Mouse (Mus musculus) right cerebral cortex, postnatal 4 days (tissue): ENCODE results near the gene Mchr1.
"Not testable (repeated sequence)": the region's sequence is repeated elsewhere in the genome, so short reads cannot be mapped to it uniquely, and the experiment has no call there.

Source experiments
- DNase-seq: peaks from one replicate; pipeline ENCODE4 v3.0.0-alpha.2; 2022

Mchr1 gene

GRCm38 (mm10) chr15:81235086-81235920 is at the start of gene Mchr1:
Gene Mchr1 (plus strand): TSS chr15:81235499.
- DNase-seq, result peak; percentile 60

- DNase-seq, result no peak
These were observed 46.2 kb upstream of the Mchr1 start for GRCm38 (mm10) chr15:81189061-81189460.

- peak; percentile 27 for DNase-seq
These were observed 45.2 kb upstream of the Mchr1 start for GRCm38 (mm10) chr15:81190011-81190629.

GRCm38 (mm10) chr15:81190630-81191178 is 44.6 kb upstream of the Mchr1 start, which contains the start of gene Mrtfa:
Gene Mrtfa (minus strand): TSS chr15:81190757.
- peak; percentile 99 for DNase-seq

GRCm38 (mm10) chr15:81191303-81191702 is 44.0 kb upstream of the Mchr1 start:
- DNase-seq, result no peak

GRCm38 (mm10) chr15:81192316-81192715 is 43.0 kb upstream of the Mchr1 start:
- DNase-seq, result no peak

GRCm38 (mm10) chr15:81192858-81193257 is 42.4 kb upstream of the Mchr1 start:
- no peak for DNase-seq

GRCm38 (mm10) chr15:81194791-81195190 is 40.5 kb upstream of the Mchr1 start:
- DNase-seq, result no peak

- no peak for DNase-seq
These were observed 39.9 kb upstream of the Mchr1 start for GRCm38 (mm10) chr15:81195447-81195846.

GRCm38 (mm10) chr15:81197197-81197596 is 38.1 kb upstream of the Mchr1 start:
- DNase-seq, result no peak

- DNase-seq, result no peak
These were observed 36.9 kb upstream of the Mchr1 start for GRCm38 (mm10) chr15:81198447-81198846.

GRCm38 (mm10) chr15:81199372-81199959 is 35.8 kb upstream of the Mchr1 start:
- DNase-seq, result peak; percentile 91

- DNase-seq, result no peak
These were observed 32.8 kb upstream of the Mchr1 start for GRCm38 (mm10) chr15:81202462-81202861.

- DNase-seq, result no peak
These were observed 24.8 kb upstream of the Mchr1 start for GRCm38 (mm10) chr15:81210496-81210895.

- DNase-seq, result no peak
These were observed 22.3 kb upstream of the Mchr1 start for GRCm38 (mm10) chr15:81212976-81213375.

GRCm38 (mm10) chr15:81216906-81217653 is 18.2 kb upstream of the Mchr1 start:
- DNase-seq, result no peak

GRCm38 (mm10) chr15:81219054-81219453 is 16.2 kb upstream of the Mchr1 start:
- no peak for DNase-seq

- not testable (repeated sequence) for DNase-seq
These were observed 15.2 kb upstream of the Mchr1 start for GRCm38 (mm10) chr15:81220051-81220450.

GRCm38 (mm10) chr15:81221446-81221845 is 13.9 kb upstream of the Mchr1 start:
- DNase-seq, result no peak

- no peak for DNase-seq
These were observed 10.3 kb upstream of the Mchr1 start for GRCm38 (mm10) chr15:81225016-81225415.

GRCm38 (mm10) chr15:81225732-81226131 is 9.6 kb upstream of the Mchr1 start:
- DNase-seq, result no peak

- no peak for DNase-seq
These were observed 8.5 kb upstream of the Mchr1 start for GRCm38 (mm10) chr15:81226796-81227195.

- no peak for DNase-seq
These were observed 8.0 kb upstream of the Mchr1 start for GRCm38 (mm10) chr15:81227275-81227674.
